Mouse (Mus musculus): Measurements from ENCODE around the gene Prr13. TPM values are rescaled to one million over a fixed set of nuclear protein-coding genes. Genes with fewer than 3 reads are reported as not detected.

The Prr13 gene
- total RNA-seq, 2 experiments from 2014 or later: 41.4 to 43.2 TPM

DNA sequence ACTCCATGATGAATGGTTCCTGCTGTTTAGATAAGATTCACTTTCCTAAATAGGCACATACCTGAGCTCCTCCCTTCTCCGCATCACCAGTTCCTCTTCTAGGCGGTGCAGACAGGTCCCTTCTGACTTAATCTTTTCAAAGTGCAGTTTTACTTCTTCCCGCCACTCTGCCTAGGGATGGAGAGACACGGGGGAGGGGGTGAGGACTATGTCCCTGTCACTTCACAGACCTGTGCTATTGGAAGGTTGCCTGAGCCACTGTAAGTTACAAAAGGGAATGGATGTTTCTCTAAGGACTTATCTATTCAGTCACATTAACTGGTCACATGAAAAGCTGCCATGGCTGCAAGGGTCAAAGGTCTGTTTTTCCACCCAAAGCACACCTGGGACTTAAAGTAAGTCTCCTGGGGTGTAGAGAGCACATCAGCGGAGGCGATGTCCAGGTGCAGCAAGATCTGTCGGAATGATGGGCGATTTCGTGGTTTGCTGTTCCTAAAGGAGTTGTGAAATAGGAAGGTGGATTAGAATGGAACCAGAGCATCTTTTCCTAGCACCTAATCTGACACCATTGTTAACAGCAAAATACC lies 43.5 kb downstream of the Prr13 start:
- intact Hi-C loops (cut with DNase I): no loop called here
- no peak for DNase-seq (ENCODE audit: low spot score in 2 of 2)

DNA sequence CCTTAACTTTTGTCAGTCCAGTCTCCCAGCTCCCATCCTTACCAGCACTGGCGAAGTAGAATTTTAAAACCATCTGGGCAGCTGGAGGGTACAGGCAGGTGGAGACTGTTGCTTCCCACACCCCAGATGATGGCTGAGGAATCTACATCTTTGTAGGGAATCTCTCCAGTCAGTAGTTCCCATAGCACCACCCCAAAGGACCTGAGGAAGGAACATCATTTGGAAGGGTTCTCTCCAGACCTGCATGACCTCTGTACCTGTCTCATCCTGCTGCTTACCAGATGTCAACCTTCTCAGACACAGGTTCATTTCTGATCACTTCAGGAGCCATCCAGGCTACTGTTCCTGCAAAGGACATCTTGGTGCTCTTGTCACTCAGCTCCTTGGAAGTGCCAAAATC lies 44.6 kb downstream of the Prr13 start, which contains the start of gene Gm10337:
TSS of gene Gm10337 (plus strand) at position 276 of the 400 bp plus-strand sequence.
- intact Hi-C loops (cut with DNase I): no loop called here
- DNase-seq (ENCODE audit: low spot score in 2 of 2): no peak

DNA sequence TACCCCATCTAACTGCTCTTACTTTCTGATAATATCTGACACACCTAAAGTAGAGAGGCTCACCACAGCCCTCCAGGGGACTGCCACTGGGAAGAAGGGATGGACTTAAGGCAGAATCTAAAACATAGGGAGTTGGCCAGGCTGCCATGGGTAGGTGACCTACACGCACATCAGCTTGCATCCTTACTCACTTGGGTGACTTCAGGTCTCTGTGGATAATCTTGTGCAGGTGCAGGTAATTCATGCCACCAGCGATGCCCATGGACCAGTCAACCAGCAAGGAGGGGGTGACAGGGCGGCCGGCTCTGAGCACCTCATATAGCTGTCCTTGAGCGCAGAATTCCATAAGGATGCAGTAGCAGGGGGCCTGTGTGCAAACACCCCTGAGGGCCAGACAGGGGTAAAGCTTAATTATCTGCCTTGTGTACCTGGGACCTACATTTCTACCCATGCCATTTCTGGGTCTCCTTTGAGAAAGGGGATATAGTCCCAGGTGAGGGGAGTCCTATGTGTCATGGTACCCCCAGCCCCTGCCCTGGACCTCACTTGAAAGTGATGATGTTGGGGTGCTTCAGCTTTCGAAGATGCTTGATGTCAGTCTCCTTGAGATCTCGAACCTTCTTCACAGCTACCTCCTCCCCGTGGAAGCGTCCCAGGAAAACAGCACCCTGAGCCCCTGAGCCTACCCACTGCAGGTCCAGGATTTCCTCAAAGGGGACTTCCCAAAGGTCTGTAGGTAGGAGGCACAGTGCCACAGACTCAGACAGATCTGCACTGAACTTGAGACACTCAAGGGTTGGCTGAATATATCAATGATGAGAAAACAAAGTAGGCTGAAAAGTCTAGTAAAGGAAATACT lies 45.3 kb downstream of the Prr13 start:
- DNase-seq (ENCODE audit: low spot score in 2 of 2): no peak
- intact Hi-C loops (cut with DNase I): no loop called here

DNA sequence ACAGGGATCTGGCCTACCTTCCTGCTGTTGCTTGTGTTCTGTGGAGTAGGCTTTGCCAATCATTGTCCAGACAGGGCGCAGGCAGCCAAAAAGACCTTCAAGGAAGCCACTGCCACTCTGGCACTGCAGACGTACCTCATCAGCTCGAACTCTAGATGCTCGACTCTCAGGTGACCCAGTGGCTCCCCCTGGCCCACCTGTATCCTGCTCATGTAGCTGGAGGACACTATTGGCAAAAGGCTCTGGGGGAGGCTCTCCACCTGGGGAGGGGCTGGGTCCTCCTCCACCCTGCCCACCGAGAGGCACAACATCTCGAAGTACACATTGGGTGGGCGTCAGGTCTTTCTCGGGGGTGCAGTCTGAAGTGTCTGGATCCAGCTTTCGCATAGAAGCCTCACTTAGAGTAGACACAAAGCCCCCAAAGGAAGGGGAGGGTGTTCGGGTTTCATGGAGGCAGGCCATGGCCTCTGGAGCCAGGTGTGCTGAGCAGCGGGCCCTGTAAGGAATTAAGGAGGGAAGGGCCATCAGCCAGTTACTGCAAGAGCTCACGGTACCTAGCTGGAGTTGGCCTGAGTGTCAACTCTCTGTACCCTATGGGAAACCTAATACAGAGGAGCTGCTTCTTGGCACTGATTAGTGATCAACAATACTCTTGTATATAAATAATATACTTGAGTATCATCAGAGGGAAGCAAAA lies 46.4 kb downstream of the Prr13 start:
- intact Hi-C loops (cut with DNase I): no loop called here
- DNase-seq (ENCODE audit: low spot score in 2 of 2): no peak

DNA sequence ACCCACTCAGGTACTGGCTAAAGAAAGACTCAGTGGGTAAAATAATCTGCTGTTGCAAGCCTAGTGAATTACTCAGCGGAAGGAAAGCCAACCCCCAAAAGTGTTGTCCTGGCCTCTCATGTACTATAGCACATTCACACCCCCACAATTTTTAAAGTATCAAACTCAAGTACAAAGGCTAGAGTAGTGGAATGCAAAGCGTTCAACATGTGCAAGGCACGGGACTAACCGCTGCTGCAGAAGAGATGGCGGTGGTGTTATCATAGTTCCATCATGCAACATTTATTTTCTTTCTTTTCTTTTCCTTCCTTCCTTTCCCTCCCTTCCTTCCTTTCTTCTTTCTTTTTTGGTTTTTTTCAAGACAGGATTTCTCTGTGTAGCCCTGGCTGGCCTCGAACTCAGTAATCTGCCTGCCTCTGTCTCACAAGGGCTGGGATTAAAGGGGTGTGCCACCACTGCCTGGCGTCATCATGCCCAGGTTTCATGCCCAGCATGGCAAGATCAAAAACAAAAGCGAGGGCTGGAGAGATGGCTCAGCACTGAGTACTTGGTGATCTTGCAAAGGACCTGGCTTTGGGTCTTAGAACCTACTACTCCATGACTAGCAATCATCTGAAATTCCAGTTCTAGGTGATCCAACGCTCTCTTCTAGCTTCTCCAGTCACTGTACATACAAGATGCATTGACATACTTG lies 47.1 kb downstream of the Prr13 start:
- no peak for DNase-seq (ENCODE audit: low spot score in 2 of 2)
- intact Hi-C loops (cut with DNase I): no loop called here

DNA sequence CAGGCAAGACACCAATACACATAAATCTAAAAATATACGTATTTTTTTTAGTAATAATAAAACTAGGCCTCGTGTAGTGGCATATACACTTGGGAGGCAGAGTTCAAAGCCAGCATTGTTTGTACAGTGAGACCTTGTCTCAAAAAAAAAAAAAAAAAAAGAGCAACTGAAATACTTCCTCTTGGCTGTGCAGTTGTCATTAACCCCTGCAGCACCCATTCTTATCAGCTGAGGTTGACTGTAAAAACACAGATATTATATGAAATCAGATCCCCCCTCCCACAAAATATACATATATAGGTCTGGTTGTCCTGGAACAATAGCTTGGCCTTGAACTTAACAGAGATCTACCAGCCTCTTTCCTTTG lies 47.6 kb downstream of the Prr13 start:
- intact Hi-C loops (cut with DNase I): no loop called here
- DNase-seq (ENCODE audit: low spot score in 2 of 2): no peak

DNA sequence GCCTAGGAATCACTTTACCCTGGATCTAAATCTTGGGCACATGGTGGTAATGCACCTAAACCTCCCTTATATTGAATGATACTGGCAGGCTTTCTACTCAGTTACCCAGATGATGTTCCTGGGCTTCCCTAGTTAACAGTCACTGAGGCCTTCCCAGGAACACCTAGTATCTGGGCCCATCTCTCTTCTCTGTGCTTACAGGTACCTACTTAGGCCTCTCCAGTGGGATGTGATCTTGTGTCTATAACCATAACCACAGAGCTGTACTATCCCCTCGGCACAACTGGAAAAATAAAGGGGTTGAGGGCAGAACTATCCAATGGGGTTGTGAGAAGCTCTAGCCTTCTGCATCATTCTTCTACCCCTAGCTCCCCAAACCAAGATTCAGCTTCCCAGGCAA lies 48.0 kb downstream of the Prr13 start:
- intact Hi-C loops (cut with DNase I): no loop called here
- DNase-seq (ENCODE audit: low spot score in 2 of 2): no peak

DNA sequence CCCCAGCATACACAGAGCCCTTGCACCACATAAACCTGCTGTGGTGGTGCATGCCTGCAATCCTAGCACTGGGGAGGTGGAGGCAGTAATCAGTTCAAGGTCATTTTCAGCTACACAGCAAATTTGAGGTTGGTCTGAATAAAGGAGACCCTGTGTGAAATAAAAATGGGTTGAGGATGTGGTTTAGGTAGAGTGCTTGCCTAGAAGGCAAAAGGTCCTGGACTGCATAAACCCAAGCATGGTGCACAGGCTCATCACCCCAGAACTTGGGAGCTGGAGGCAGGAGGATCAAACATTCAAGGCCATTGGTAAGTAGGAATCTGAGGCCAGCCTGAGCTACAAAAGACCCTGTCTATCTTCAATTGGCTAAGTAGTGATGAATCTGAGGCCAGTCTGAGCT lies 48.7 kb downstream of the Prr13 start:
- intact Hi-C loops (cut with DNase I): no loop called here
- DNase-seq (ENCODE audit: low spot score in 2 of 2): no peak

DNA sequence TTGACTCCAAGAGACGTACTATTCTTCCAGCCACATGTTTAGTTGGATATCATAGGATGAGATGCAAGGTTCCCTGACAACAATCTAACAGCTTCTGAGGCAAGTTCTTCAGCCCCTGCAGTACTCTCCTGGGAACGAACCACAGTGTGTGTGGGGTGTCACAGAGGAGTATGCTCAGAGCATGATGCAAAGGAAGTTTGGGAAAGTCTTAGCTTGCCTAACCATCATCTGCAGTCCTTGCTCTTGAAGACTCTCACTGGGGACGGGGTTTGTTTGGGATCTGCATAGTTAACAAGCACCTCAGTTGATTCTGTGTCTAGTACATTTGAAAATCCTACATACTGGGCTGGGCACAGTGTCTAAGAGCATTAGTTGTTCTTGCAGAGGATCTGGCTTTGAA lies 49.5 kb downstream of the Prr13 start:
- no peak for DNase-seq (ENCODE audit: low spot score in 2 of 2)
- intact Hi-C loops (cut with DNase I): no loop called here

DNA sequence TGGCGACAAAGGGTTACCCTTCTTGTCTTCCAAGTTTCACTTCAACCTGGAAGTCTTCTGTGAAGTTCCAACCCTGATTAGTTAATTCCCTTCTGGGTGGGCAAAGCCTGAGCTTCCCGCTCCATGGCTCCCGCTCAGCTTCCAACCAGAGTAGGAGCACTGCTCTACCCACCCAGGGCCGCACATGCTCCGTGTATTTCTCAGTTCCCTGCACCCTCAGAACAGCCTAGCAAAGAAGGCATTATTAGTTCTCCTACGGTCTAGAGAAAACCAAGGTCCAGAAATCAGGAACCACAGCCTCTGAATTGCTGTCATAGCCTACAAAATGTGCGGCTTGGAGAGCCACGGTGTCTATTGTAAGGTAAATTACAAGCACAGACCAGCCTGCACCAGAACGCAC lies 51.3 kb downstream of the Prr13 start:
- peak in 1 of 2 experiments; percentile 34 for DNase-seq (ENCODE audit: low spot score in 2 of 2)
- intact Hi-C loops (cut with DNase I): no loop called here

DNA sequence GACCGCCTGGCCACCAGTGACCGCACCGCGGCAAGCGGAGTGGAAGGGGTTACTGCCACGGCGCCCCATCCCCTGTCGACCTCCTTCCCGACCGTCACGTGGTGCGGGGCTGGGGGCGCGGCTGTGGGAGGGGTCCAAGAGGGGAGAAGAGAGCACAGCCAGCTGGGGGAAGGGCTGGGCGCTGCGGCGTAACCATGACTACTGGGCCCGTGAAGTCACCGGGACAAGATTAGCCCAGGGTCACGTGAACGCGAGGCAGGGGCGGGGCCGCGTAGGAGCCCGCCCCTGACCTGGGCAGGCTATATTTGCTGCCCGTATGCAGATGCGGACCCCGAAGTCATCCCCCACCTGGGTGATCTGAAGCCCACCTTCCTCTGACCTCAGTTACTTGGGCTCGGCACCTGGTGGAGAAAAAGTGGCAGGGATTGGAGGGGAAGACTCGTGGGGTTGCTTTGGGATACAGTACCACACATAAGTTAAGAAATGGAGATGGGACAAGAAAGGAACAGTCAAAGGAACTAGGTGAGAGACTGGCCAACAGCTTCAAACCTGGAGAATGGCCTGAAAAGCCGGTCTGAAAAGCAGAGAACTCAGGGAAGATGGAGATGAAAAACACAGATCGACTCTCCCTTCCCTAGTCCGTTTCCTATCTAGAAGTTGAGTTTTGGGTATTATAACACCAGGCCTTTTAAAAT lies 51.9 kb downstream of the Prr13 start:
- intact Hi-C loops (cut with DNase I): no loop called here
- peak; percentile 84 to 87 for DNase-seq (ENCODE audit: low spot score in 2 of 2)

DNA sequence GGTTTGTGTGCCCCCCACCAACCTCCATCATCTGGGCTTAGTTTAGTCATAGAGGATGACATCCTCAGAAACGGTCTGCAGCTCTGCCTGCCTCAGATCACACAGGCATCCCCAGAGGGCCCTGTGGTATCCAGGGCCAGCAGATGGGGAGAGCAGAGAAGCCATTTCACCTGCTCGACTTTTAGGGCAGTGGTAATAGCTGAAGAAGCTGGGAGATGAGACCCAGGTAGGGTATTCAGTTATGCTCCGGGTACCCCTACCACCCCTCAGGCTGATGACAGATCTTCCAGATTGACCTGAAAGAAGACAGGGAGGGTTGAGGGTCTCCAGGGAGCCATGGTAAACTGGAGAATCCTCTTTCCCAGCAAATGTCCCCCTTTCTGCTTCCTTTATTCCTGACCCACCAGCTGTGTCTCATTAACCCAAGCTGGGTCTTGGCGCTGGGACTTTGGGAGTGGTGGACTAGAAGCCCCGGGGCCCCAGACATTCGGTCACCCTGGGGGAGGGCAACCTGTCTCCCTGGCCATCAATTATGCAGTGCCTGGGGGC lies 52.5 kb downstream of the Prr13 start:
- no peak for DNase-seq (ENCODE audit: low spot score in 2 of 2)
- intact Hi-C loops (cut with DNase I): no loop called here

DNA sequence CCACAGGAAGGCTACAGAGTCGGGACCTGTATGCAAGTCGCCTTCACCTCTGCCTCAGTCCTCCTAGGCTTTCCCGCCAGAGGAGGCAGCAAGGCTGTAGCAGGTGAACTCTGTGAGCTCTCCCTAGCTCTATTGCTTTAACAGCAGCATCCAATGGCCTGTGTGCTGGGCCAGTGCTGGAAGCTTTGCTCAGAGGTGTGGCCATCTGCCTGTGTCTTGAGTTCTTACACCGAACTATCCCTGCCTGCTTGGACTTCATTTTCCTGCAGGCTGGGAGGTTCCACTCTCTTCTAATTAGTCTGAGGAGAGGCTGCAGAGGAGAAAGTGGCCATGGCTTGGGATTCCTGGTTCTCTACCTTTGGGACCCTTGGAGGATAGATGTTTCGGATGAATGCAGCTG lies 53.2 kb downstream of the Prr13 start:
- intact Hi-C loops (cut with DNase I): no loop called here
- DNase-seq (ENCODE audit: low spot score in 2 of 2): peak in 1 of 2 experiments; percentile 12

Other genes starting within 250 kb of the Prr13 start
- gene Itgb7, start 227.1 kb upstream of the Prr13 start, total RNA-seq (2021): 1 to 10 TPM; 1.1 to 1.5 TPM
- gene Rarg, start 201.5 kb upstream of the Prr13 start, total RNA-seq (2021): 10 to 100 TPM; 13.1 to 13.9 TPM
- not detected for gene Gm9918, start 188.5 kb upstream of the Prr13 start, total RNA-seq (2021)
- gene Mfsd5, start 179.6 kb upstream of the Prr13 start, total RNA-seq (2021): 10 to 100 TPM; 40.9 to 43.9 TPM
- 1 to 10 TPM; 1.1 TPM for gene Espl1, start 162.8 kb upstream of the Prr13 start, total RNA-seq (2021)
- 100 to 1,000 TPM; 374 to 425 TPM for gene Pfdn5, start 132.9 kb upstream of the Prr13 start, total RNA-seq (2021)
- gene Myg1, start 127.3 kb upstream of the Prr13 start, total RNA-seq (2021): 10 to 100 TPM; 45.8 to 69.3 TPM
- gene Aaas, start 108.3 kb upstream of the Prr13 start, total RNA-seq (2021): 10 to 100 TPM; 17.2 to 17.7 TPM
- under 1 TPM; 0.79 to 1.00 TPM for gene Sp7, start 91.8 kb upstream of the Prr13 start, total RNA-seq (2021)
- gene Sp1, start 52.9 kb upstream of the Prr13 start, total RNA-seq (2021): 10 to 100 TPM; 22.0 to 30.3 TPM
- gene Amhr2, start 13.7 kb upstream of the Prr13 start, total RNA-seq (2021): 1 to 10 TPM in 1 of 2 experiments, under 1 TPM in 1; 0.99 to 2.3 TPM
- gene Pcbp2, start 11.5 kb downstream of the Prr13 start, total RNA-seq (2021): 100 to 1,000 TPM; 467 to 505 TPM
- not detected for gene Gm10337, start 44.7 kb downstream of the Prr13 start, total RNA-seq (2021)
- gene Map3k12, start 58.0 kb downstream of the Prr13 start, total RNA-seq (2021): 10 to 100 TPM; 96.4 to 98.8 TPM
- 10 to 100 TPM; 30.7 to 36.3 TPM for gene Tarbp2, start 59.2 kb downstream of the Prr13 start, total RNA-seq (2021)
- 1 to 10 TPM; 1.8 to 5.1 TPM for gene Npff, start 65.9 kb downstream of the Prr13 start, total RNA-seq (2021)
- gene Gm28047, start 166.0 kb downstream of the Prr13 start, total RNA-seq (2021): not detected
- gene Atf7, start 166.4 kb downstream of the Prr13 start, total RNA-seq (2021): 10 to 100 TPM; 27.1 to 43.0 TPM
- gene Atp5g2, start 213.3 kb downstream of the Prr13 start, total RNA-seq (2021): 10 to 100 TPM in 1 of 2 experiments, 1 to 10 TPM in 1; 8.8 to 11.0 TPM

Measured in left cerebral cortex, postnatal 36 days (tissue).